Mouse (Mus musculus): ENCODE measurements at regions not wholly inside any gene's neighbourhood (a gene's known extent, or its start where the extent isn't known, plus 50 kb on each side); places are given as distances from the start of the nearest gene placed in this dataset.
A peak's percentile ranks its signal among the peaks of the same experiment; 100 is the strongest.

DNA sequence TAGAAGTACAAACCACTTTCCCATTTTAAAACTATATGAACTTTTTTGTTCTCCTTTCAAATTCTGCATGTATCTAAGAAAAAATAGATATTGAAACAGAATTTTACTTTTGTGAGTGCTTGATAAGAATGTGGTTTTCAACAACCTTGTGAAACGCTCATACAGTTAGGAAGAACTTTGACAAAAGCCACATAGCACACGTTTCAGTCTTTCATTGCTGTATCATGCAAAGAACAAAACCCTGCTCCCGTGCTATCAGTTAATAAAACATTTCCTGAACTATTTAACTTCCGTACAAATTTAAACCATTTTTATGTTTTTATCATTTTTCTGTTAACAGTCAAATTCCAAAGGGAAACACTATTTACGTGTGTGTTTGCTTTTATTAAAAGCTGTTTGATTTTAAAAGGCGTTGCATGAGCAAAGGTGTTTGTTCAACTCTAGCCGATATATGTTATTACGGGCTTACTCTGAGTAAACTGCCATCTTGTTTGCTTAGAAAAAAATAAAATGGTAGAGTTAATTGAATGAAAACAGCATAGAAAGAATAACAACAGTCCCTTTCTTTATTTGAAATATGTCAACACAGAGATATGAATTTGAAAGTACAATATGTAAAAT lies 471.8 kb upstream of the Klhl1 start:
- H3K9me3 ChIP-seq (replicated peaks; ENCODE audit: control insufficient read depth, low read length): no peaks in the 10 kb centered on the region
- no peaks in the 10 kb centered on the region for H3K4me1 ChIP-seq (ENCODE audit: control insufficient read depth, insufficient read depth)
- 60% methylated on average over 8 of the region's 8 CpGs for WGBS
- H3K27me3 ChIP-seq (ENCODE audit: control insufficient read depth, insufficient read depth, low read length): no peaks in the 10 kb centered on the region
- no peak overlapping the region for H3K4me3 ChIP-seq (ENCODE audit: low read depth, low read length)
- TF ChIP-seq EP300 (IDR thresholded peaks at IDR 0.05; ENCODE audit: low read depth): no peak
- TF ChIP-seq CTCF (IDR thresholded peaks at IDR 0.05; ENCODE audit: low read depth): no peak
- no peak overlapping the region for H3K27ac ChIP-seq (ENCODE audit: low read depth)
- DNase-seq (ENCODE audit: low spot score) (no peak), ATAC-seq (ENCODE audit: insufficient read depth, low read depth) (no peak)
- no peaks in the 10 kb centered on the region for H3K36me3 ChIP-seq (replicated peaks; ENCODE audit: control insufficient read depth, insufficient read depth, low read length)
- H3K9ac ChIP-seq (replicated peaks; ENCODE audit: low read depth, low read length): no peak overlapping the region
- no peak overlapping the region for H3K4me2 ChIP-seq (ENCODE audit: low read depth, low read length)

DNA sequence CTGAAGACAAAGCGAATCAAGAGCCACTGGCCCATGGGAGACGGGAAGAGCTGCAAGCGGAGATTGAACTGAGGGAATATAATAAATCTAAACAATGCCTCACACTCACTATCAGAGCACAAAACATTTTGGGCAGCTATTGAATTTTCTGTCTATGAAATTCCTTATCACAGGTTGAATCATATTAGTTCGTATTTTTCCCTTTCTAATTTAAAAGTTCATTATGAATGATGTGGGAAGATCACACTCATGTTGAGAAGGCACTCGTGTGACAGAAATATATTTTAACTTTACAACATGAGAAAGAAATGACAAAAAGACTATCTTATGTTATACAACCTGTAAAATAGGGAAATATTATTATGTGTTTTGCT lies 444.2 kb upstream of the Klhl1 start:
- TF ChIP-seq CTCF (IDR thresholded peaks at IDR 0.05; ENCODE audit: low read depth) (no peak), EP300 (IDR thresholded peaks at IDR 0.05; ENCODE audit: low read depth) (no peak)
- H3K4me3 ChIP-seq (ENCODE audit: low read depth, low read length): no peak overlapping the region
- no peak overlapping the region for H3K4me2 ChIP-seq (ENCODE audit: low read depth, low read length)
- 61% methylated on average over 5 of the region's 5 CpGs for WGBS
- H3K4me1 ChIP-seq (ENCODE audit: control insufficient read depth, insufficient read depth): no peaks in the 10 kb centered on the region
- H3K36me3 ChIP-seq (replicated peaks; ENCODE audit: control insufficient read depth, insufficient read depth, low read length): no peaks in the 10 kb centered on the region
- ATAC-seq (ENCODE audit: insufficient read depth, low read depth) (no peak), DNase-seq (ENCODE audit: low spot score) (no peak)
- H3K27ac ChIP-seq (ENCODE audit: low read depth): no peak overlapping the region
- no peaks in the 10 kb centered on the region for H3K9me3 ChIP-seq (replicated peaks; ENCODE audit: control insufficient read depth, low read length)
- no peak overlapping the region for H3K9ac ChIP-seq (replicated peaks; ENCODE audit: low read depth, low read length)
- no peaks in the 10 kb centered on the region for H3K27me3 ChIP-seq (ENCODE audit: control insufficient read depth, insufficient read depth, low read length)

DNA sequence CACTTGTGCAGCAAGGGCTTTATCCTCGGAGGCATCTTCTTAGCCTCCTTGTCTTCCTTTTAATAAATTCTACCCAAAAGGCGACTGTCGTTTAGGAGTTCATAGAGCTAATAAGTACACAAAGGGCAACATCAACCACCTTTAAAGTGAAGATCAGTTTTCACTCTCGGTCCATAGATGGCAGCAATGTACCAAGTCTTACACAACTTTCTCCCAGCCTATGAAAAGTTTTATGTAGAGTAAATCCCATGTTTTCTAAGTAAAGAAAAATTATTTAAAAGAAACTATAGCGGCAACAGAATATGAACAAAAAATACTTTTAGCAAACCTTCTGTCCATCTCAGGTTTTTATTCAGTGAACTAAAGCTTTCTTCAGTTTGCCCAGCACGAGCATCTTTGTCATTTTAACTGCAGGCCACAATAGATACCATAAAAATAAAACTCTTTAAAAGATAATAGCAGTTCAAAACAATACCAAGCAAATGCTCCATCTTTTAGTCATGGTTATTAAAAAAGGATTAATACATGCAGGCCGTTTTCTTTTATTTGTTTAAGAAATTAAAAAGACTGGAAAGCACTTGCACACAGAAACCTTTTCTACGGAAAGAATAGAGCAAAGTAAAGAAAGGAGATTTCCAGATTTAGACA lies 443.6 kb upstream of the Klhl1 start:
- H3K4me2 ChIP-seq (ENCODE audit: low read depth, low read length): no peak overlapping the region
- no peaks in the 10 kb centered on the region for H3K36me3 ChIP-seq (replicated peaks; ENCODE audit: control insufficient read depth, insufficient read depth, low read length)
- H3K4me3 ChIP-seq (ENCODE audit: low read depth, low read length): no peak overlapping the region
- no peak overlapping the region for H3K27ac ChIP-seq (ENCODE audit: low read depth)
- no peak for TF ChIP-seq EP300 (IDR thresholded peaks at IDR 0.05; ENCODE audit: low read depth)
- peak; percentile 56 for TF ChIP-seq CTCF (IDR thresholded peaks at IDR 0.05; ENCODE audit: low read depth)
- WGBS: 40% methylated on average over 8 of the region's 8 CpGs
- peak; percentile 17 for DNase-seq (ENCODE audit: low spot score)
- ATAC-seq (ENCODE audit: insufficient read depth, low read depth): no peak
- no peak overlapping the region for H3K9ac ChIP-seq (replicated peaks; ENCODE audit: low read depth, low read length)
- no peaks in the 10 kb centered on the region for H3K9me3 ChIP-seq (replicated peaks; ENCODE audit: control insufficient read depth, low read length)
- no peaks in the 10 kb centered on the region for H3K4me1 ChIP-seq (ENCODE audit: control insufficient read depth, insufficient read depth)
- H3K27me3 ChIP-seq (ENCODE audit: control insufficient read depth, insufficient read depth, low read length): no peaks in the 10 kb centered on the region

DNA sequence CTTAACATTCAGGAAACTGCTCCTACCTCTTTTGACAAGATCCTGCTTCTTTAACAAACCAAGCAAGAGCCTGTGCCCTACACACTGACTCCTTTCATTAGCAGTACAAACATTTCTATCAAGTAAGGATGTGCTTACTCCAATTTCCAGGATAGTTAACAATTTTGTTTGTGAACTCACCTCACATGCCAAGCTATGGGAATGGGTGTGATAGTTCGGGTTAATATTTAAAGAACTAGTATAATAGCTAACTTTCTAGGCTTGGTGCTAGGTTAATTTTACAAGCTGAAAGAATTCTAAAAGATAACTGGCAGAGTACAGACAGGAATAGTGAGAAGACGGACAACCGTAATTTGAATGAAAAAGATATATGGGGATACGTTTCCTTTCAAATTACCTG lies 437.2 kb upstream of the Klhl1 start:
- no peak overlapping the region for H3K9ac ChIP-seq (replicated peaks; ENCODE audit: low read depth, low read length)
- TF ChIP-seq EP300 (IDR thresholded peaks at IDR 0.05; ENCODE audit: low read depth) (no peak), CTCF (IDR thresholded peaks at IDR 0.05; ENCODE audit: low read depth) (no peak)
- H3K27ac ChIP-seq (ENCODE audit: low read depth): no peak overlapping the region
- DNase-seq (ENCODE audit: low spot score): no peak
- H3K9me3 ChIP-seq (replicated peaks; ENCODE audit: control insufficient read depth, low read length): no peaks in the 10 kb centered on the region
- H3K4me1 ChIP-seq (ENCODE audit: control insufficient read depth, insufficient read depth): no peaks in the 10 kb centered on the region
- 76% methylated on average over 4 of the region's 4 CpGs for WGBS
- H3K4me2 ChIP-seq (ENCODE audit: low read depth, low read length): no peak overlapping the region
- no peaks in the 10 kb centered on the region for H3K36me3 ChIP-seq (replicated peaks; ENCODE audit: control insufficient read depth, insufficient read depth, low read length)
- ATAC-seq (ENCODE audit: insufficient read depth, low read depth): no peak
- no peak overlapping the region for H3K4me3 ChIP-seq (ENCODE audit: low read depth, low read length)
- H3K27me3 ChIP-seq (ENCODE audit: control insufficient read depth, insufficient read depth, low read length): no peaks in the 10 kb centered on the region

DNA sequence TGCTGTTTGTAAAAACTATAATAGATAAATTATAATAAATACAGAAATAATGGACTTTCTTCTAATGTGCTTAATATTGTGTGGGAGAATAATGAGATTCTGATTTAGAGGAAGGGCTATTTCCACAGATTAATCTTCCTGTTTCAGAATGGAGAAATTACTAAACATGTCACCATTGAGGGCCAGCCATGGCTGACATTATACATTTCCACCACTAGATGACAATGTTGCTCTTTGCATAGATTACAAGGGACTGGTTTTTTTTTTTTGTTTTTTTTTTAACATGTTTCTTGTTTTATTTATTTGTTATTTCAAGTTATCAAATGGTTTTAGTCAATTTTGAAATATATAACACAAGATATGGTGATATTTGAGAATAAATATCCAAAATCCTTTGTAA lies 435.6 kb upstream of the Klhl1 start:
- Histone ChIP-seq H3K27ac (ENCODE audit: low read depth) (no peak overlapping the region), H3K4me1 (ENCODE audit: control insufficient read depth, insufficient read depth) (no peaks in the 10 kb centered on the region), H3K4me3 (ENCODE audit: low read depth, low read length) (no peak overlapping the region), H3K27me3 (ENCODE audit: control insufficient read depth, insufficient read depth, low read length) (no peaks in the 10 kb centered on the region), H3K4me2 (ENCODE audit: low read depth, low read length) (no peak overlapping the region), H3K9me3 (replicated peaks; ENCODE audit: control insufficient read depth, low read length) (no peaks in the 10 kb centered on the region), H3K36me3 (replicated peaks; ENCODE audit: control insufficient read depth, insufficient read depth, low read length) (no peaks in the 10 kb centered on the region), H3K9ac (replicated peaks; ENCODE audit: low read depth, low read length) (no peak overlapping the region)
- TF ChIP-seq EP300 (IDR thresholded peaks at IDR 0.05; ENCODE audit: low read depth) (no peak), CTCF (IDR thresholded peaks at IDR 0.05; ENCODE audit: low read depth) (peak; percentile 88)
- no peak for ATAC-seq (ENCODE audit: insufficient read depth, low read depth)
- DNase-seq (ENCODE audit: low spot score): peak; percentile 27

DNA sequence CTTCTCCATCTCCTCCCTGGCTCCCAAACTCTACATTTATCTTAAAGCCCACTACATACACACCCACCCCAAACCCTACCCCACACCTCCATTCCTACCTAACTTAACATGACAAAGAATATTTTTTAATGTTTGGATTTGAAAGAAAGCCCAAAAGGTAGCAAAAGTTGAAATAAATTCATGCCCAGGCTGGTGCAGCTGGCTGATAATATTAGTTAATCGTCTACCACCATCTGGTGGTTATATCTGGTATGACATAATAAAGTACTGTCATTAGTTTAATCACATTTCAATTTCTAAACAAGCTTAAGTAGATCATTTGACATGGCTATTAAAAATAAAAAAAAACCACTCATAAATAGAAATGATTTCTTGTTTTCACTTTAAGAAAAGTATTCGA lies 389.8 kb upstream of the Klhl1 start:
- H3K4me3 ChIP-seq (ENCODE audit: low read depth, low read length): no peak overlapping the region
- no peaks in the 10 kb centered on the region for H3K4me1 ChIP-seq (ENCODE audit: control insufficient read depth, insufficient read depth)
- no peak overlapping the region for H3K4me2 ChIP-seq (ENCODE audit: low read depth, low read length)
- no peaks in the 10 kb centered on the region for H3K36me3 ChIP-seq (replicated peaks; ENCODE audit: control insufficient read depth, insufficient read depth, low read length)
- peak; percentile 34 for DNase-seq (ENCODE audit: low spot score)
- peak; percentile 51 for TF ChIP-seq CTCF (IDR thresholded peaks at IDR 0.05; ENCODE audit: low read depth)
- no peak for TF ChIP-seq EP300 (IDR thresholded peaks at IDR 0.05; ENCODE audit: low read depth)
- H3K9me3 ChIP-seq (replicated peaks; ENCODE audit: control insufficient read depth, low read length): no peaks in the 10 kb centered on the region
- 3% methylated on average over 2 of the region's 2 CpGs for WGBS
- H3K9ac ChIP-seq (replicated peaks; ENCODE audit: low read depth, low read length): no peak overlapping the region
- no peaks in the 10 kb centered on the region for H3K27me3 ChIP-seq (ENCODE audit: control insufficient read depth, insufficient read depth, low read length)
- ATAC-seq (ENCODE audit: insufficient read depth, low read depth): no peak
- no peak overlapping the region for H3K27ac ChIP-seq (ENCODE audit: low read depth)
